Mouse (Mus musculus) cerebellum, adult 9-11 months (tissue): ENCODE results near the gene Nlgn2.
"Not testable (repeated sequence)": the region's sequence is repeated elsewhere in the genome, so short reads cannot be mapped to it uniquely, and the experiment has no call there.

ENCODE experiments used
- DNase-seq: peaks from one replicate; pipeline ENCODE4 v3.0.0; 2022

The Nlgn2 gene

GRCm38 (mm10) chr11:69837604-69837951, at the start of gene Nlgn2:
Nlgn2 (minus strand) TSS chr11:69837784.
- DNase-seq, result no peak

DNA sequence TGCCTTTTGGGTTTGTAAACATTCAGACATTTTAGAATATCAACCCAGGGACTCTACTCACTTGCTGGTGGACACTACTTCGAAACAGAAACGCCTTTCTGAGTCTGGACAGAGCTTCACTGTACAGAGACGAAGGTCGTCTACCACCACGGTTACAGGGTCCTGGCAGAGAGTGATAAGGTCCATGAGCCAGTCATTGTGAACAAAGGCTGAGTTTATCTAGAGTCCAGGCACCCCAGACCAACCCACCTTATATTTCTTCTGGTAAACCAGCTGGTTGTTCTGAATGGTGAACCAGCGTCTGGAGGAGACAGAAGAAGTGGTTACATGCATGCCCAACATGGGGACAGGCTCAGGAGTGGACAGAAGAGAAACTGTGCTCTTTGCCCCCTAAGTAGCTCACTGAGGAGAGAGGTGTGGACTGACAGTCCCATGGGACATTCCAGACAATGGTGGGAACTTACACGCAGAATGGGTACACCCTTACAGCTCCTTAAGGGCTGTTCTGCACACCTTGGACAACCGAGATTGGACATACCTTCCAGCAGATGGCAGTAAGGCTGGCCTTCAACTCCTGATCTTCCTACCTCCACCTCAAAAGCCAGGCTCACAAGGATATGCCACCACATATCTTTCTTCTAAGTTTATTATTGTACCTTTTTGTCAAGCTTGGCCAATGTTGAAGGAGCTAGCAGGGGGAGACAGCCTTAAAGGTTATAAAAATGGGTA, 49.5 kb upstream of the Nlgn2 start:
- DNase-seq, result no peak

DNA sequence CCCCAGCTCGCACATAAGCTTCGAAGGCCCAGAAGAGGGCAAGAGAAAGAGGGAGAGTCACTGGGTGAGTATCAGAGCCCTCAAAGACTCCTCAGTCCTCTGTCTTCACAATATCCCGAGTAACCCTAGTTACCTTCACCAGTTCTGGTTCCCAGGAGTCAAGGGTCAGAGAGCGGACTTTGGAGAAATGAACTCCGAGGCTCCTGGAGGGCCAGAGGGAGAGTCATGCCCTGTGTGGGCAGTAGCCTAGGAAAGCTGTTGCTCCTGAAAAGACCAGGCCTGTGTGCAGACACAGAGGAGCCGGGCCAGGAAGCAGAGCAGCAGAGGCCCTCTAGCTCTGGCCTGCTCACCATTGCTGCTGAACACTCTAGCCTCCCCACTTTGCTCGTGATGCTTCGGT, 47.1 kb upstream of the Nlgn2 start:
- DNase-seq, result no peak

DNA sequence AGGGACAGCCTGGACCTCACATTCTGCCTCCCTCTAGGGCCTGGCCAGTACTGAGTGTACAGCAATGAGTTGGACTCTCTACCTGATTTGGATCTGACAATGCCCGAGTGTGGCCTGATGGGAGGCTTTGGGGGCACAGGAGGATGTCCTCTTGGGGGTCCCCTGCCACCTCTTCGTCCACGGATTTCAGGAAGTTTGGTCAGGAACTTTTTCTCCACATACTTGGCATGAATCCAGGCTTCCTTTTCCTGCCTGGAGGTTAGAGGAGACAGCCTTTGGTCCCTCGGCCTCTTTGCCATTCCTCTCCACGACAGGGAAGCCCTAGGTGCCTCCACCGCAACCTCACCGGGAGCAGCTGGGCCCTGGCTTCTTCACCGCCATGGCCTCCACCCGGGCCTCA, 46.7 kb upstream of the Nlgn2 start:
- no peak for DNase-seq

DNA sequence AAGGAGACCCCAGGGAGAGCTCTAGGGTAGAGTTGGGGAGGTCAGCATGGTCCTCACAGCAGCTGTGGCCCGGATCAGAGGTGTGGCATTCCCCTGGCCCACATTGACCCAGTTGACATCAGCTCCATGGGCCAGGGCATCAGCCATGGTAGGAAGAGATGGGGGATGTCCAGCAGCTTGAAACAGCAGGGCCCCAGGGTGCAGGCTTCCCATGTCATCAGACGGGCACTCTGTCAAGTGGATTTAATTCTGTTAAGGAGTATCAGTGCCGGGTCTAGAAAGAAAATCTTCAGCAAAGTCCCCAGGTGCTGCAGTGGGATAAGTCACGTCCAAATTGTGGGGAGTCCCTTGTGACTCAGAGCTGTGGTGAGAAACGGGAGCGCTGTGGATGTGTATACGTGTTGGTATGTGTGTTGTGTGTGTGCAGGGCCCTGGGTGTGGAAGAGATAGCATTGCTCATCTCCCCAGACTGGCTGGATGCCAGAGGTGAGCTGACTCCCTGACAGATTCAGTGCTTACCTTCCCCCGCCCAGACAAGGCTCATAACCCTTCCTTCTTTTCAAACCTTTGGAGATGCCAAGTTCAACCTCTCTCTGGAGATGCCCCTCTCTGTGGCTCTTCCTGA, 46.1 kb upstream of the Nlgn2 start:
- peak; percentile 22 for DNase-seq

GRCm38 (mm10) chr11:69883066-69883465, 45.5 kb upstream of the Nlgn2 start:
- DNase-seq, result peak; percentile 39

DNA sequence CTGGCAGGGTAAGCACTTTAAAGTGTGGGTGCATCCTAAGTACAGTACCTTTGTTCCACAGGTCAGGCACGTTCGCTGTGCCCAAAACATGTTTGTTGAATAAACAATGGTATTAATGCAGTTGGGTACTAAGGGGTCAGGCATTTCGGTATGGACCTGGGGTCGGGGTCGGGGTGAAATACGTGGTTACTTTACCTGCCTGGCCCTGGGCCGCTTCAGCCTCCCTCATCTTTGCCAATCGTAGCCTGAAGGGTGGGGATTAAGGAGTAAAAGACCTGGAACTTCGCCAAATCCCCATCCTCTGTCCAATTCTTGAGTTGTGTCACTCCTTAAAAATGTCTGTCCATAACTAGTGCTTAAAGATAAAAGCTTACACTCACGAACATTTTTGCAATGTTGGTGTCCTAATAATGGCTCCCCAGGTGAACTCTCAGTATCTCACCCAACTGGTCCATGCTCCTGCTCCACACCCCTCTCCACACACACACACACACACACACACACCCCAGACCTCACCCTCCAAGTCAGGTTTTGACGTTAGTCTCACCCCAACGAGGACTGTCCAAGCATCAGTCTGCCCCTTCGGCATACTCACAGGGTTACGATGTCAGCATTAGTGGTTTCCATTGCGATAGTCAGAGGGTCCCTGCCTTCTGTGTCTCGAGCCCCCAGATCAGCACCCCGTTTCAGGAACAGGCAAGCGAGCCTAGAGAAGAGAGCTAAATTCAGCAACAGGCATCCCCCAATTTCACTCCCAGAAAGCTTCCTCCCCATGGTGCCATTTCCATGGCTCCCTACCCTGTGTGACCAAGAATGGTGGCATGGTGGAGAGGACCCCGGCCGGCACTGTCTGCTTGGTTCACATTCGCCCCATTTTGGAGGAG, 44.4 kb upstream of the Nlgn2 start:
- peak; percentile 31 for DNase-seq

GRCm38 (mm10) chr11:69880853-69881603, 43.4 kb upstream of the Nlgn2 start, which contains the start of gene Kctd11:
Kctd11 (minus strand) TSS chr11:69881406.
- DNase-seq, result peak; percentile 82

GRCm38 (mm10) chr11:69880506-69880852, 42.9 kb upstream of the Nlgn2 start:
- peak; percentile 57 for DNase-seq

DNA sequence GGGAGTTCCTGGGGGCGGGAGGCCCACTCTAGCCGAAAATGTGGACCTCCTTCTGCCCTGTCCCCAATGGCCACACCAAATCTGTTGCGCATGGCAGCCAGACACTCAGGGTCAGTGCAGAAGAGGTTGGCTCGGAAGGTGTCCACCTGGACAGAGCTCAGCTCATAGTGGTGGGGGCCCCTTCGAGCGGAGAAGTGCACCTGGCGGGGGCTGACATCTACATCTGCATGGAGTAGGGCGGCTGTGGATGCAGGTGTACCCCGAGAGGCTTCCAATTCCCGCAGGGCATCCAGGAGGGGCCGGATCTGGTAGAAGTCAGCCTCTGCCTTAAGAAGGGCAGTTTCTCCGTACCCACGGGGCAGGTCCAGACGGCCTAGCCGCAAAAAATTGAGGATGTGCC, 42.1 kb upstream of the Nlgn2 start:
- no peak for DNase-seq

DNA sequence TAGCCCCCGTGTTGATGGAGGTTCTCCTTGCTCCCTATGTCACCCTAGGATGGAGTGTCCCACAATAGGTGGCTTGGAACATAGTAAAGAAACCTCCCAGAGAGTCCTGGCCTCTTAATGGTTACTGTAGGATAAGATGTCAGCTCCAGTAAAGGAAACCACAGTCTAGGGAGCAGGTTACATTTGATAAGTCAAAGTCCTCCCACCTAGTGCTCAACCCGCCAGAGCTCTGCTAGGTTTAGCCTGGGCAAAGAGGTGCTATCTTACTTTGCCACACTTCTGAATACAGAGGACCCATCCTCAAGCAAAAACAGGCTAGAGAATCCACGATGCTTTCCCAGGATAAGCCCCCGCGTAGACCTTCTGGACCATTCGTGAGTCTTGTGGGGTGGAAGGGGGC, 41.4 kb upstream of the Nlgn2 start:
- no peak for DNase-seq

- DNase-seq, result no peak
Measured at GRCm38 (mm10) chr11:69878399-69878798, 40.8 kb upstream of the Nlgn2 start.

DNA sequence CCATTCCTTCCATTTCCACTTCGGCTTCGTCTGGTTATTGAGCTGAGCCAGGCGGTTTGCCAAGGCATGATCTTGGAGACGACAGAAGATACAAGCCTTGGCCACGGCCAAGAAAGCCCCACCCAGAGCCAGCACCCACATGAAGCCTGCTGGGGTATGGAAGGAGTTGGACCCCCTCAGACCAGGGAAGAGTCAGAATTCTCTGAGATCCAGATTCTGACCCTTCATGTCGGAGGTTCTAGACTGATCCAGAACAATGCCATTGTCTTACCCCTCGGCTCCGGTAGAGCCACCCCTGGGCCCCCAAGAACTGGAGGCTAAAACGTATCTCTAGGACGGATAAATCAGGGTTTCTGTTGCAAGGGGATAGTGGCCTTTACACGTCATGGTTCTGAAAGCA, 40.3 kb upstream of the Nlgn2 start, which contains the start of gene Tmem95:
Gene Tmem95 (minus strand): TSS at position 141 of the 400 bp plus-strand sequence.
- no peak for DNase-seq

DNA sequence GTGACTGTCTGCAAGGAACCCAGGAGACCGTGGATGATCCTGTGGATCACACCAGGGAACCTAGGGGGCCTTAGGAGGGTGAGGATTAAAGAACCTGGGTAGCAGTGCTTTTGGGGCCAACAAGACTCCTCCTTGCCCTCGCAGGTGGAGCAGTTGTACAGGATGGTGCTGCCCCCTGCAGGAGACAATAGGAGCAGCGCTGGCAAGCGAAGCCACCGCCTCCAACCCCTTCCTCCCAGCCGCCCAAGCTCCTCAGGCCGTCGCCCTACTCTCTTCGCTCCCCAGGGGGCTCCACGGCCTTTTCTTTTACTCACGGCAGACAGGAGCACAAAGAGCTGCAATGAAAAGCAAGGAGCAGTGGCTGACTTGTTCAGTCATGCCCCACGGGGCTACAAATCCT, 39.3 kb upstream of the Nlgn2 start:
- peak; percentile 83 for DNase-seq

DNA sequence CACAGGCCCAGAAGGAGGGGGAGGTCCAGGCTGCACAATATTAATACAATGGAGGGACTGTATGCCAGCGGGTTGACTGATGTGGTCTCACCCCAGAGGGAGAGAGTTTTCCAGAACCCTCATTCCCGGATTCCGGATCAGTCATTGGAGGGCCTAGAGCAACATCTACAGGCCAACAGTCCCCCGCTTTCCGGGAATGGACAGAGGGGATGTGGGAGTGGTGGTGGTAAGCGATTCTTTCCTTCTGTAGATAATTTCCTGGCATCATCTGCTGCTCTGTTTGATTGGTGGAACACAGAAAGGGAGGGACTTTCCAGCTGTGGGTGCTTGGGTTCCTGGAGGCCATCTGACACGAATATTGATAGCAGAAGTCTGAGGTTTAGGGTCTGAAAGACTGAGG, 38.6 kb upstream of the Nlgn2 start:
- DNase-seq, result no peak

- no peak for DNase-seq
Measured at GRCm38 (mm10) chr11:69872451-69872850, 34.9 kb upstream of the Nlgn2 start.

DNA sequence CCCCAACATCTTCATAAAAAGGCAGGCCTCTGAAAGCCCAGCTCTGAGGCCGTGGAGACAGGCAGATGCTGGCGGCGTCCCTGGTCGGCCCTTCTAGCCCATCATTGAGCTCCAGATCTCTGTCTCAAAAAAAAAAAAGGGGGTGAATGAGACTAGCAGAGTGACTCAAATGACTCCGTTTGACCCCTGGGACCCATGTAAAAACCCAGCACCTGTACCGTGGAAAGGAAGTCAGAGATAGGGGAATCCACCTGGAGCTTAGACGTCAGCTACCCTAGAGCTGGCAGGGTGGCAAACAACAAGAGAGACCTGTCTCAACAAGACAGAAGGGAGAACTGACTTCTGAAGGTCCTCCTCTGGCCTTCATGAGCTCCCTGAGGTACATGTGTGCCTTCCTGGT, 34.2 kb upstream of the Nlgn2 start:
- no peak for DNase-seq

- DNase-seq, result no peak
Measured at GRCm38 (mm10) chr11:69870289-69871069, 32.9 kb upstream of the Nlgn2 start.

DNA sequence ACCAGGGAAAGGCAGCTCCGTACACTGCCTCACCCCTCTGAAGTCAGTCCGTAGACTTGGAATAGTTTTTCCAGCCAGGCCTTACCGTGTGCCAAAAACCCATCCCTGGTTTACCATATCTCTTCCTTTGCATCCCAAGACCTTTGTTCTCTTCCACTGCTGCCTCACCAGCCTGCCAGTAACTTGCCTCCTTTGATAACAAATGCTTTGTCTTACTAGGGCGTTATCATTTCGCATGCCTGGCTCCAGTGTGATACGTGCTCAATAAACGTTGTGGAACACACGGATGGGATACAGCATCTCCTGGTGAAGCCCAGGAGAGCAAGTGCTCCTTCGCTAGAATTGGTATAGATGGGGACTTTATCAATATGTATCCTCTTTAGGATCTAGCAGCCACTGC, 29.8 kb upstream of the Nlgn2 start:
- DNase-seq, result no peak

- DNase-seq, result no peak
Measured at GRCm38 (mm10) chr11:69865561-69865960, 28.0 kb upstream of the Nlgn2 start.

DNA sequence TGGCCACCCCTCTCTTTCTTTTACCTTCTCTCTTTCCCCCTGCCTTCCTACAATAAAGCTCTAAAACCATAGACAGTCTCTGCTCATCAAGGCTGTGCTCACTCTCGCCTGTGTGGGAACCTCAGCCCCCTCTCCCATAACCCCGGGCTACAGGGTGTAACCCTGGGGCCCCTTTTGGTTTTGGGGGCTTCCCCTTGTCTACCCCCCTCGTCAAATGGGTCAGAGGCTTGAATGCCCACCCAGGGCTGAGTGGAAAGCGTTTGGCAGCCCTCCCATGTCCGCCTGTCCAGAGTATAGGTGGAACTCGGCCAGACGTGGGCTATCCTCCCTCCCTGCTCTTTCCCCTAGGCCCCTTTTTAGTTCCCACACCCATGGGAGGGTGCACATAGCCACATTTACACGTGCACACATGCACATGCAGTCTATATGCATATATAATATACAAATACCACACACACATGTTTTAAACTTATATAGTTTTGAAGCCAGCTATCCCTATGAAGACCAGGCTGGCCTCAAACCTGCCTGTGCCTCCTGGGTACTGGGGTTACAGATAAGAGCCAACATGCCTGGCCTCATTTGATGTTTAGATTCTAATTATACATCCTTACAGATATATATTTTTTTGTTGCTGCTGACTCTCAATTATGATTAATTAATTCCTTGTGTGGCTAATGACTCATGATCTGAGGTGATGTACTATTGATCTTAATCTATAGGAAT, 26.7 kb upstream of the Nlgn2 start:
- DNase-seq, result no peak

DNA sequence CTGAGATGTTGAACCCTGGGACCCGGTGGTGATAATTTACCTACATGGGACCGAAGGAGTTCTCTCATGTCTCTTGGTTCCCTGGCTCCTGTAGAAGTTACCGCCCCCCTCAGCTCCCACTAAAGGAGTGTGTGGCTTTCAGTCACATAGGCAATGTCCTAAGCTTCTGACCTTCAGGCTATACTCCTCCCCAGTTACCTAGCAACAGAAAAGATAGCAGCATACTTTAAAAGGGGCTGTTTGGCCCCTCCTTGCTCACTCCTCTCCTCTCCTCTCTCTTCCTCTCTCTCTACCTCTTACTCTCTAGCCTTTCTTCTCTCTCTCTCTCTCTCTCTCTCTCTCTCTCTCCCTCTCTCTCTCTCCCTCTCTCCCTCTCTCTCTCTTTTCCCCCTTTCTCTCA, 26.1 kb upstream of the Nlgn2 start:
- DNase-seq, result not testable (repeated sequence)
